Mouse (Mus musculus) myocyte (in vitro differentiated cells): ENCODE measurements around the gene Fkbp6.

Experiments
- CEBPB ChIP-seq: IDR thresholded peaks from 2 replicates; pipeline ENCODE4 v1.6.1; 2011; ENCODE audit warnings: mild to moderate bottlenecking, moderate library complexity; ENCODE audit not compliant: poor library complexity, insufficient read depth, severe bottlenecking
- E2F4 ChIP-seq: IDR thresholded peaks from one replicate; pipeline ENCODE4 v1.6.1; 2011; ENCODE audit warnings: mild to moderate bottlenecking, control low read depth, moderate library complexity; ENCODE audit not compliant: insufficient read depth
- MAX ChIP-seq: IDR thresholded peaks from one replicate; pipeline ENCODE4 v1.6.1; 2011; ENCODE audit warnings: low read depth, mild to moderate bottlenecking, control low read depth
- MYOD1 ChIP-seq, 3 experiments: IDR thresholded peaks; one replicate each; pipeline ENCODE4 v1.6.1; 2011; ENCODE audit warnings: control low read depth in 2 of 3, low read depth in 2 of 3, mild to moderate bottlenecking in 2 of 3, moderate library complexity in 1 of 3; ENCODE audit not compliant: insufficient read length in 2 of 3, control insufficient read depth in 1 of 3
- MYOG ChIP-seq, 3 experiments: IDR thresholded peaks; one replicate each; pipeline ENCODE4 v1.6.1; 2011; ENCODE audit warnings: control low read depth in 2 of 3, low read depth in 2 of 3, mild to moderate bottlenecking in 2 of 3; ENCODE audit not compliant: insufficient read length in 2 of 3, control insufficient read depth in 1 of 3, insufficient read depth in 1 of 3
- POLR2A ChIP-seq: IDR thresholded peaks from one replicate; pipeline ENCODE4 v1.6.1; 2011; ENCODE audit warnings: low read depth, mild to moderate bottlenecking, control low read depth, moderate library complexity; ENCODE audit not compliant: insufficient read length
- POLR2AphosphoS2 ChIP-seq: IDR thresholded peaks from one replicate; pipeline ENCODE4 v1.6.1; 2011; ENCODE audit warnings: low read depth, control low read depth; ENCODE audit not compliant: insufficient read length
- REST ChIP-seq: IDR thresholded peaks from one replicate; pipeline ENCODE4 v1.6.1; 2011; ENCODE audit warnings: mild to moderate bottlenecking, control low read depth, moderate library complexity; ENCODE audit not compliant: insufficient read depth, insufficient read length
- SRF ChIP-seq: IDR thresholded peaks from one replicate; pipeline ENCODE4 v1.6.1; 2011; ENCODE audit warnings: low read depth; ENCODE audit not compliant: control insufficient read depth, insufficient read length
- TCF12 ChIP-seq: IDR thresholded peaks from one replicate; pipeline ENCODE4 v1.6.1; 2011; ENCODE audit warnings: mild to moderate bottlenecking, control low read depth; ENCODE audit not compliant: poor library complexity, insufficient read depth, severe bottlenecking
- TCF3 ChIP-seq: IDR thresholded peaks from one replicate; pipeline ENCODE4 v1.6.1; 2011; ENCODE audit warnings: low read depth, control low read depth; ENCODE audit not compliant: insufficient read length
- USF1 ChIP-seq: IDR thresholded peaks from one replicate; pipeline ENCODE4 v1.6.1; 2011; ENCODE audit warnings: low read depth, mild to moderate bottlenecking, control low read depth, moderate library complexity

- TF ChIP-seq E2F4: no peak
- TF ChIP-seq USF1: no peak
- TF ChIP-seq POLR2A: no peak
- no peak for TF ChIP-seq MAX
- TF ChIP-seq TCF12: no peak
- TF ChIP-seq SRF: no peak
- TF ChIP-seq POLR2AphosphoS2: no peak
- no peak for TF ChIP-seq MYOG (IDR thresholded peaks at IDR 0.05; ENCODE audit: control insufficient read depth in 1 of 3, insufficient read depth in 1 of 3, insufficient read length in 2 of 3, low read depth in 2 of 3)
- no peak for TF ChIP-seq CEBPB
- no peak for TF ChIP-seq MYOD1 (IDR thresholded peaks at IDR 0.05; ENCODE audit: control insufficient read depth in 1 of 3, insufficient read length in 2 of 3, low read depth in 2 of 3)
- TF ChIP-seq REST: no peak
- no peak for TF ChIP-seq TCF3
Measured at GRCm38 (mm10) chr5:135274663-135275396, 75.0 kb downstream of the Fkbp6 start.
